Mouse (Mus musculus) gastrocnemius, adult 2 months (tissue): ENCODE results near the gene Usp48. TPM values are rescaled to one million over a fixed set of nuclear protein-coding genes. Genes with fewer than 3 reads are reported as not detected.

ENCODE experiments used
- DNase-seq: peaks from one replicate; pipeline ENCODE4 v3.0.0; 2022
- H3K27ac ChIP-seq: fragments of 200-600 bp; 2 replicates; pipeline ENCODE4 v1.8.1; 2022; ENCODE audit warnings: mild to moderate bottlenecking
- H3K4me3 ChIP-seq: fragments of 200-600 bp; 2 replicates; pipeline ENCODE4 v1.8.1; 2022; ENCODE audit warnings: mild to moderate bottlenecking, moderate library complexity
- CTCF ChIP-seq: fragments of 200-600 bp; IDR thresholded peaks from 2 replicates; pipeline ENCODE4 v1.8.1; 2022; ENCODE audit warnings: antibody characterized with exemption, mild to moderate bottlenecking, moderate library complexity
- intact Hi-C: fragments of 180-260 bp; cut with DNase I; formaldehyde crosslinking; loops from one replicate; pipeline ENCODE4 v1.15.1; 2025
- total RNA-seq, 2 experiments: library from RNA; stranded (reverse); gene quantifications; 2 replicates each; pipeline ENCODE4 v1.2.3; 2021

Usp48 gene
- total RNA-seq, 2 experiments from 2014 or later = 28.1 to 36.1 TPM

- intact Hi-C loops = no loop called here
- no peak for TF ChIP-seq CTCF
- DNase-seq = no peak
- Histone ChIP-seq H3K27ac (no peak overlapping the region), H3K4me3 (no peak overlapping the region)
Measured at GRCm38 (mm10) chr4:137705379-137705778, 111.8 kb downstream of the Usp48 start.

- intact Hi-C loops = no loop called here
- no peak for DNase-seq
- no peak overlapping the region for H3K4me3 ChIP-seq
- no peak for TF ChIP-seq CTCF
- H3K27ac ChIP-seq = no peak overlapping the region
Measured at GRCm38 (mm10) chr4:137706510-137706909, 113.0 kb downstream of the Usp48 start.

- Histone ChIP-seq H3K27ac (peak overlapping the region; percentile 52), H3K4me3 (peak overlapping the region; percentile 73)
- DNase-seq = peak; percentile 93
- intact Hi-C loops = no loop called here
- no peak for TF ChIP-seq CTCF
Measured at GRCm38 (mm10) chr4:137707216-137707990, 113.8 kb downstream of the Usp48 start.

Other genes starting within 250 kb of the Usp48 start
- 100 to 1,000 TPM; 169 to 187 TPM for gene Cdc42, start 236.0 kb upstream of the Usp48 start, total RNA-seq
- not detected for gene Cela3a, start 184.0 kb upstream of the Usp48 start, total RNA-seq
- gene Cela3b, start 163.2 kb upstream of the Usp48 start, total RNA-seq = not detected
- not detected for gene 1700013G24Rik, start 140.5 kb upstream of the Usp48 start, total RNA-seq
- 10 to 100 TPM; 55.2 to 77.5 TPM for gene Hspg2, start 125.0 kb upstream of the Usp48 start, total RNA-seq
- gene Ldlrad2, start 19.2 kb upstream of the Usp48 start, total RNA-seq = not detected
- 1 to 10 TPM; 4.4 to 8.6 TPM for gene Rap1gap, start 71.0 kb downstream of the Usp48 start, total RNA-seq
- gene Alpl, start 202.6 kb downstream of the Usp48 start, total RNA-seq = 10 to 100 TPM; 10.3 to 42.2 TPM